Mouse (Mus musculus): ENCODE results near the gene Asprv1. TPM values are rescaled to one million over a fixed set of nuclear protein-coding genes. Genes with fewer than 3 reads are reported as not detected.

Asprv1 gene
- polyA plus RNA-seq, 2 experiments from 2014 or later: 0.20 TPM; not detected in 1

DNA sequence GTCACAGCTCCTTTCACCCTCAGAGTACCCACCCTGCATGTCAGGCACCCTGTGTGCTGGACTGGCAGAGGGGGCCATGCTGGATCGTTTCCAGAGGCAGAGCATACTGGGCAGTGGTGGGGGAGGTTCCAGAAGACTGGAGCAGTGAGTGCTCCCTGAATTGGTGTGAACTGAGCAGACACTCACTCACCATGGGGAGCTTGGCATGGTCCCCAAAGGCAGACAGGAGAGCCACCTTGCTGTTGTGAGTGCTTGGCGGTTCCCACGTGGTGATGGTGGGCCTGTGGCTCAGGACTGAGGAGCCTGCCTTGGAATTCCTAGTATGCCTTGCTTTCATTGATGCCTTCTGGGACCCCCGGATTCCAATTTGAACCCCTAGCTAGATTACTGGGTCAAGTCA, 4.8 kb upstream of the Asprv1 start:
- no peak for ATAC-seq

- no peak for ATAC-seq
These were observed 3.6 kb upstream of the Asprv1 start for GRCm38 (mm10) chr6:86624074-86625030.

- no peak for ATAC-seq
These were observed 2.2 kb downstream of the Asprv1 start for GRCm38 (mm10) chr6:86630141-86630540.

- ATAC-seq: no peak
These were observed 8.5 kb downstream of the Asprv1 start for GRCm38 (mm10) chr6:86636495-86636894.

DNA sequence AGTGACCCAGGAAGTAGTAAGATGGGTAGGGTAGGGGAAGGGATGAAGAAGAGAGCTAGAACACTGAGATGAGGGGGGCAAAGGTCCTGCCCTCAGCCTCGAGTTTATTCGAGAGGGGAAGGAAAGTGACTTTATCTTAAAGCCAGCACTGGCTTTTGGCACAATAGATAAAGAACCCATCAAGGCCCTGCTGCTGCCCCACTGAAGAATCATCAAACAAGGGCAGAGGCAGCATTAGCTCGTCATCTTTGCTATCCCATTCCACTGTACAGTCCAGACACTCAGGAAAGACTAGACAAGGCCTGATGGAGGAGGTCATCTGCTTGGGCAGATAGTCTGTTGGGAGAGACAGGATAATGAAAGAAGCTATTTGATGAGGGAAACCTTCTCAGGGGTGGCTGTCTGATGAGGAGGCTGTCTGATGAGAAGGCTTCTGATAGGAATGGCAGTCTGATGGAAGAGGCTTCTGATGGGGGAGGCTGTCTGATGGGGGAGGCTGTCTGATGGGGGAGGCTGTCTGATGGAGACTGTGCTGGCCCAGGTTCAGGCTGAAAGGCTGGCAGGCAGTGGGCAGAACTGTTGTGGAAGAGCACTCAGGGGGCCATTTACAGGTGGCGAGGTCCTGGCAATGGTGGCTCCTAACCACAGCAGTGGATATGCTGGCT, 9.3 kb downstream of the Asprv1 start:
- no peak for ATAC-seq

DNA sequence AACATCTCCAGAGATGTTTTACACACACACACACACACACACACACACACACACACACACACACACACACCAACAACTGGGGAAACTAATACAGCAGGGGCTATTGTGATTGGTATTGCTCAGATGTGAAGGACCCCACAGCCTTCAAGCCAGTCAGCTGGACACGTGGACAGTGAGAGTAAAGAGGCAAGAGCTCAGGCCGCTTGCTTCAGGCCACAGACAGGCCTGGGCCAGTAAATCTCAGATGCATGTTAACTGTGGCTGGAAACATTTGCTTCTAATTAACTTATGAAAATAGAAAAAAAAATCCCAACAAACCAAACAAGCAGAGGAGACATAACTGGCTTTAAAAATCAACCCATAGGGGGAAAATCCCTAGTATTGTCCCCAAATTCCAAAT, 9.9 kb downstream of the Asprv1 start:
- ATAC-seq: no peak

DNA sequence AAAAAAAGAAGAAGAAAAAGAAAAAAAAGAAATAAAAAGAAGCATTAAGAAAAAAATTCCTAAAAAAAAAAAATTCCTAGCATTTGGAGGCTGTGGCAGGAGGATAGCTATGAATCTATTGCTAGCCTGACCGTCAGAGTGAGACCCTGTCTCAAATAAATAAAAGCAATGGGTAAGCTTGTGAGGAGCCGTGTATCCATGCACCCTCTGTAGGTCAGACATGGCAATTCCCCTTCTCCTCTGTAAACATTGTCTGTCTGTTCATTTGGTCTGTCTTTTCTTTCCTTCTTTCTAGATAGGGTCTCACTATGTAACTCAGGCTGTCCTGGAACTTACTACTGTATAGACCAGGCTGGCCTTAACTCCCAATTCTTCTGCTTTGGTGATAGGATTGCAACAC, 10.5 kb downstream of the Asprv1 start:
- ATAC-seq: no peak

- peak; percentile 8 for ATAC-seq
These were observed 11.5 kb downstream of the Asprv1 start for GRCm38 (mm10) chr6:86639180-86640160.

DNA sequence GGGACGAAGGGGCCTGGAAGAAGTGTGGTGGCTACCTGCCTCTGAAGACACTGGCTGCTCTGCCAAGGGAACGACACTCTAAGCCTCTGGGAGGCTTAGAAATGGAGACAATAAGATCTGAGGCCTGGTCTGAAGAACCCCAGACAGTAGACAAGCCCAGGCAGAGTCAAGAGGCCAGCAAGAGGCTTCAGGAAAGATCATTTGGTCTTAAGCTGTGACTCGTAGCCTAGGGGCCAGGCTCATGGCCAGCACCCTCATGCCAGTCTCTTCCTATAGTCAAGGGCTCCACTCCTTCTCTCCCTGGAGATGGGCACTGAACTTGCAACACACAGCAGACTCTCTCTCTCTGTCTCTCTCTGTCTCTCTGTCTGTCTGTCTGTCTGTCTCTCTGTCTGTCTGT, 12.2 kb downstream of the Asprv1 start:
- no peak for ATAC-seq

GRCm38 (mm10) chr6:86640776-86641175, 12.8 kb downstream of the Asprv1 start:
- ATAC-seq: no peak

GRCm38 (mm10) chr6:86641716-86642115, 13.8 kb downstream of the Asprv1 start:
- ATAC-seq: peak; percentile 40

- ATAC-seq: peak; percentile 66
These were observed 16.9 kb downstream of the Asprv1 start for GRCm38 (mm10) chr6:86644775-86645400.

- no peak for ATAC-seq
These were observed 17.6 kb downstream of the Asprv1 start for GRCm38 (mm10) chr6:86645551-86645950.

DNA sequence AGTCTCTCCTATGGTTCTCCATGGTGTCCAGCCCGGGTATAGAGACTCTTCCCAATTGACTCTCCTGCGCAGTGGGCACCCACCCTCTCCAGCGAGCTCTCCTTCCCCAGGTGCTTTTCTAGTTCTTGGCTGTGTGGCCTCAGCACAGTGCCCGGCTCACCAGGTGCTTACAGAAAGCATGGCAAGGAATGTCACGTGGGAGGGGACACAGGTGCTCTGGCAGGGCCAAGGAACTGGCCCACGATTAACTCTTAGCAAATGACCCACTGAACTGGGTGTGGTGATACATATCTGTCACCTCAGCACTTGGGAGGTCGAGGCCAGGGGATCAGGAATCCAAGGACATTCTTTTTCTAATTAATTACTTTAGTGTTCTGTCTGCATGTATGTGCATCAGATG, 18.2 kb downstream of the Asprv1 start:
- no peak for ATAC-seq

GRCm38 (mm10) chr6:86653026-86653425, 25.1 kb downstream of the Asprv1 start:
- no peak for ATAC-seq

- no peak for ATAC-seq
These were observed 26.4 kb downstream of the Asprv1 start for GRCm38 (mm10) chr6:86654270-86654916.

DNA sequence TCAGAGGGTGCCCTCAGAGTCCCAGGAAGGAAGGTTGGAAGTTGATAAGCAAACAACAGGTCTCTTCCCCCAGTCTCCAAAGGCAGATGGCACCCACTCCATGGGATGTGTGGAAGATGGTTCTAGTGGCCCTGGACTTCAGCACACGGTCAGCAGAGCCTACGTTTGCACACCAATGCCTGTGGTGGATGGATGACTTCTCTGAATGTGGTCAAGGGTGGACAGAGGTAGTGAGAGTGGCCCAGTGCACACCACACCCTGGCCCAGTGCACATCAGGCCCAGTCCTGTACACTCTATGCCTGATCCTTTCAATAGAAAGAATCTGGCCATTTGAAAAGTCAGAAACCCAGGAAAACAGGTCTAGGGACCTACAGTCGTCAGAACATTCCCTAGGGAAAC, 30.5 kb downstream of the Asprv1 start:
- ATAC-seq: no peak

- no peak for ATAC-seq
These were observed 32.4 kb downstream of the Asprv1 start for GRCm38 (mm10) chr6:86660161-86660877.

- no peak for ATAC-seq
These were observed 37.1 kb downstream of the Asprv1 start for GRCm38 (mm10) chr6:86665076-86665475.

GRCm38 (mm10) chr6:86665560-86666307, 37.8 kb downstream of the Asprv1 start:
- ATAC-seq: no peak

Data from CD4-positive, CD25-positive, alpha-beta regulatory T cell, adult 4 months (primary cell).